Mouse (Mus musculus): ENCODE results near the gene Rxfp4. TPM values are rescaled to one million over a fixed set of nuclear protein-coding genes. Genes with fewer than 3 reads are reported as not detected.

The Rxfp4 gene
- total RNA-seq, 2 experiments from 2014 or later: not detected

- intact Hi-C loops (cut with DNase I): no loop called here
- no peak for DNase-seq (ENCODE audit: low spot score in 2 of 2)
These were observed 801 bp upstream of the Rxfp4 start for GRCm38 (mm10) chr3:88653516-88654370.

GRCm38 (mm10) chr3:88651669-88652618 lies 998 bp downstream of the Rxfp4 start:
- intact Hi-C loops (cut with DNase I): no loop called here

GRCm38 (mm10) chr3:88650713-88651504 lies 2.0 kb downstream of the Rxfp4 start:
- no peak for DNase-seq (ENCODE audit: low spot score in 2 of 2)
- intact Hi-C loops (cut with DNase I): no loop called here

More at GRCm38 (mm10) chr3:88651669-88652618, 998 bp downstream of the Rxfp4 start:
- no peak for DNase-seq (ENCODE audit: low spot score in 2 of 2)

GRCm38 (mm10) chr3:88649967-88650366 lies 3.0 kb downstream of the Rxfp4 start:
- DNase-seq (ENCODE audit: low spot score in 2 of 2): no peak
- intact Hi-C loops (cut with DNase I): no loop called here

GRCm38 (mm10) chr3:88649186-88649585 lies 3.8 kb downstream of the Rxfp4 start:
- no peak for DNase-seq (ENCODE audit: low spot score in 2 of 2)
- intact Hi-C loops (cut with DNase I): no loop called here

GRCm38 (mm10) chr3:88648452-88649168 lies 4.3 kb downstream of the Rxfp4 start:
- intact Hi-C loops (cut with DNase I): no loop called here
- no peak for DNase-seq (ENCODE audit: low spot score in 2 of 2)

GRCm38 (mm10) chr3:88647779-88648413 lies 5.0 kb downstream of the Rxfp4 start:
- intact Hi-C loops (cut with DNase I): no loop called here
- DNase-seq (ENCODE audit: low spot score in 2 of 2): no peak

GRCm38 (mm10) chr3:88647076-88647475 lies 5.9 kb downstream of the Rxfp4 start:
- DNase-seq (ENCODE audit: low spot score in 2 of 2): no peak
- intact Hi-C loops (cut with DNase I): no loop called here

GRCm38 (mm10) chr3:88646426-88646995 lies 6.4 kb downstream of the Rxfp4 start:
- DNase-seq (ENCODE audit: low spot score in 2 of 2): no peak
- intact Hi-C loops (cut with DNase I): no loop called here

GRCm38 (mm10) chr3:88645937-88646336 lies 7.0 kb downstream of the Rxfp4 start:
- intact Hi-C loops (cut with DNase I): no loop called here
- no peak for DNase-seq (ENCODE audit: low spot score in 2 of 2)

- no peak for DNase-seq (ENCODE audit: low spot score in 2 of 2)
- intact Hi-C loops (cut with DNase I): no loop called here
These were observed 9.9 kb downstream of the Rxfp4 start for GRCm38 (mm10) chr3:88643078-88643477.

GRCm38 (mm10) chr3:88640676-88641075 lies 12.3 kb downstream of the Rxfp4 start:
- DNase-seq (ENCODE audit: low spot score in 2 of 2): peak; percentile 73 to 92

GRCm38 (mm10) chr3:88639239-88639638 lies 13.7 kb downstream of the Rxfp4 start:
- DNase-seq (ENCODE audit: low spot score in 2 of 2): no peak

More at GRCm38 (mm10) chr3:88640676-88641075, 12.3 kb downstream of the Rxfp4 start:
- intact Hi-C loops (cut with DNase I): no loop called here

GRCm38 (mm10) chr3:88637134-88637533 lies 15.8 kb downstream of the Rxfp4 start:
- DNase-seq (ENCODE audit: low spot score in 2 of 2): no peak
- intact Hi-C loops (cut with DNase I): no loop called here

More at GRCm38 (mm10) chr3:88639239-88639638, 13.7 kb downstream of the Rxfp4 start:
- intact Hi-C loops (cut with DNase I): no loop called here

GRCm38 (mm10) chr3:88636555-88636986 lies 16.4 kb downstream of the Rxfp4 start:
- DNase-seq (ENCODE audit: low spot score in 2 of 2): no peak

GRCm38 (mm10) chr3:88635506-88636275 lies 17.3 kb downstream of the Rxfp4 start:
- intact Hi-C loops (cut with DNase I): no loop called here
- DNase-seq (ENCODE audit: low spot score in 2 of 2): no peak

More at GRCm38 (mm10) chr3:88636555-88636986, 16.4 kb downstream of the Rxfp4 start:
- intact Hi-C loops (cut with DNase I): no loop called here

GRCm38 (mm10) chr3:88633056-88633455 lies 19.9 kb downstream of the Rxfp4 start:
- DNase-seq (ENCODE audit: low spot score in 2 of 2): no peak

More at GRCm38 (mm10) chr3:88633056-88633455, 19.9 kb downstream of the Rxfp4 start:
- intact Hi-C loops (cut with DNase I): loop anchor here (2.0 kb wide), 1 partner anchor 26 kb away; no protein-coding TSS in a partner anchor
